Mouse (Mus musculus): Measurements from ENCODE around the gene Abcc9.

Abcc9 gene

GRCm38 (mm10) chr6:142609401-142610373 is 92.4 kb downstream of the Abcc9 start:
- no peak for DNase-seq

GRCm38 (mm10) chr6:142607080-142607479 is 95.0 kb downstream of the Abcc9 start:
- DNase-seq = no peak

GRCm38 (mm10) chr6:142602772-142603171 is 99.3 kb downstream of the Abcc9 start:
- no peak for DNase-seq

GRCm38 (mm10) chr6:142578831-142579230 is 123.3 kb downstream of the Abcc9 start:
- DNase-seq = no peak

GRCm38 (mm10) chr6:142577801-142578200 is 124.3 kb downstream of the Abcc9 start:
- DNase-seq = no peak

- no peak for DNase-seq
These were observed 129.2 kb downstream of the Abcc9 start for GRCm38 (mm10) chr6:142572876-142573275.

GRCm38 (mm10) chr6:142571629-142572360 is 130.3 kb downstream of the Abcc9 start:
- DNase-seq = no peak

GRCm38 (mm10) chr6:142571055-142571618 is 131.0 kb downstream of the Abcc9 start, which contains the start of gene Kcnj8:
TSS of gene Kcnj8 (minus strand) at chr6:142571614.
- DNase-seq = peak; percentile 4

GRCm38 (mm10) chr6:142570046-142570770 is 131.9 kb downstream of the Abcc9 start:
- DNase-seq = no peak

- no peak for DNase-seq
These were observed 133.3 kb downstream of the Abcc9 start for GRCm38 (mm10) chr6:142568713-142569357.

- no peak for DNase-seq
These were observed 134.7 kb downstream of the Abcc9 start for GRCm38 (mm10) chr6:142567452-142567851.

GRCm38 (mm10) chr6:142564746-142565145 is 137.4 kb downstream of the Abcc9 start:
- no peak for DNase-seq

- no peak for DNase-seq
These were observed 141.0 kb downstream of the Abcc9 start for GRCm38 (mm10) chr6:142561151-142561550.

- DNase-seq = no peak
These were observed 143.1 kb downstream of the Abcc9 start for GRCm38 (mm10) chr6:142558772-142559679.

- DNase-seq = no peak
These were observed 144.0 kb downstream of the Abcc9 start for GRCm38 (mm10) chr6:142558076-142558475.

- no peak for DNase-seq
These were observed 146.1 kb downstream of the Abcc9 start for GRCm38 (mm10) chr6:142555988-142556387.

GRCm38 (mm10) chr6:142551482-142551881 is 150.6 kb downstream of the Abcc9 start:
- DNase-seq = no peak

- DNase-seq = no peak
These were observed 151.2 kb downstream of the Abcc9 start for GRCm38 (mm10) chr6:142550871-142551270.

GRCm38 (mm10) chr6:142548377-142548776 is 153.7 kb downstream of the Abcc9 start:
- no peak for DNase-seq

- no peak for DNase-seq
These were observed 157.0 kb downstream of the Abcc9 start for GRCm38 (mm10) chr6:142545132-142545531.

GRCm38 (mm10) chr6:142543648-142544047 is 158.5 kb downstream of the Abcc9 start:
- no peak for DNase-seq
